Mouse (Mus musculus): ENCODE measurements at regions not wholly inside any gene's neighbourhood (a gene's known extent, or its start where the extent isn't known, plus 50 kb on each side); places are given as distances from the start of the nearest gene placed in this dataset.
A peak's percentile ranks its signal among the peaks of the same experiment; 100 is the strongest.

DNA sequence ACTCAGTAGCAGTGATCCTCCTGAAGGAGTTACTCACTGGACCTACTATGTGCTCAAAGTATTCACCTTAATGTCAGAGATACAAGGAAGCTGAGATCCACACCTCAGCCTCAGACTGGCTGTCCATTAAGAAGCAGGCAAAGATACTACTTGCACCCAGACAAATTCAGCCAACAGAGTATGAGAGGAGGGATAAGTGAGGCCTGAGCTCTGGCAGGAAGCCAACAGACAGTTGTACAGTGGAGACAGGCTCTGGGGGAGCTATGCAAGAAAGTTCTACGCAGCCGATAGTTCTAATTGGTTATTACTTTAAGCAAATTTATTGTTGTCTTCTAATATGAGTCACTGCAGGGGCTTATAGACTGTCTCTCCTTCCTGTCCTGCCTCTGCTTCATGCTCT lies 152.2 kb upstream of the Mgmt start:
- no peak for ATAC-seq (replicated peaks; ENCODE audit: poor library complexity)

DNA sequence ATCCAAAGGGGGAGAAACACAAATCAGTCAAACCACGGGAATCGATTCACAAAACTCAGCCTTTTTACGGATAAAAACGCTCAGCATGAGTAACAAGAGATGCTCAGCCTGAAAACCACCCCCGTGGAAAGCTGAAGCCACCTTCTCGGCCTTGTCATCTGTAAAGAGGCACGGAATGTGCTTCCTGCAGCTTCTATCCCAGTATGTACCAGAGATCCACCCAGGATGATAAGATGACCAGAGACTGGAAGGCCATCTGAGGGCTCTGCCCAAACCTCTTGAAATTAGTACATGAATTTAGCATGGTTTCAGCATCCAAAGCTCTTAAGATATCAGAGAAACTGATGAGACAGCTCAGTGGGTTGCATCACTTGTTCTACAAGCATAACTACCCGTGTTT lies 149.0 kb upstream of the Mgmt start:
- no peak for ATAC-seq (replicated peaks; ENCODE audit: poor library complexity)

- no peak for ATAC-seq (replicated peaks; ENCODE audit: poor library complexity)
Measured at GRCm38 (mm10) chr7:136751477-136751876, 142.9 kb upstream of the Mgmt start.

- no peak for ATAC-seq (replicated peaks; ENCODE audit: poor library complexity)
Measured at GRCm38 (mm10) chr7:136754821-136755220, 139.6 kb upstream of the Mgmt start.

DNA sequence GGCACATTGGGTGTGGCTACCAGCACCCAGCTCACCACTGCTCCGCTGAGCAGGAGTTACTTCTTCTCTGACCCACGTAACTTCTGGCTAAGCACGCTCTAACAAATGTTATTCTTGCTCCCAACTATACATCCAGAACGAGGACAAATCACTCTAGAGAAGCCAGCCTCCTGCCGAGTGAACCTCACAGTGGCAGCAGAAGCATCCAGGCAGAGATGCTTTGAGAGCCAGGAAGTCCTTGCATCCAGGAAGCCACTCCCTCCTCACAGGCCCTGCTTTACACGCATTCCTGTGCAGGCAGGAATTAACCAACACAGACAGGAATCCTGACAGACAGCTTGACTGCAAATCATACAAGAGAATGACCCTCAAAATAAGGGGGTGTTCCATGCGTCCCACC lies 129.4 kb upstream of the Mgmt start:
- no peak for ATAC-seq (replicated peaks; ENCODE audit: poor library complexity)

GRCm38 (mm10) chr7:136767231-136767630 lies 127.2 kb upstream of the Mgmt start:
- no peak for ATAC-seq (replicated peaks; ENCODE audit: poor library complexity)

GRCm38 (mm10) chr7:136780708-136781107 lies 113.7 kb upstream of the Mgmt start:
- ATAC-seq (replicated peaks; ENCODE audit: poor library complexity): no peak

DNA sequence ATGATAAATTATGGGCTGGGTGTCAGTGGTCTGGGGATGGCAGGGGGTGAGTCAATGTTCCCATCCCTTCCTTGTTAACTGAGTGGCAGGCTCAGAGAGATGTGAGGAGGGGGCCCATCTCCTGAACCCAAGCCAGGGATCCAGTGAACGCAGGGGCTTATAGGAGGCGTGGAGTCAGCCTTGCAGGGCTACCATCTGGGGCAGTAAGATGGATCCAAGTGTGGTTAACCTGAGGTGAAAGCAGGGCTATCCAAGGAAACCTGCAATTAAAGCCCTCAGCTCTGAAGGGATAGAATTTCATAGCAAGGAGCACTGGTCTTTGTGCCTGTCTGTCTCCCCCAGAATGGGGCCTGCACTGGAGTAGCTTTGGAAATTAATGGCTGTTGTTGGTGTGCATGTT lies 103.3 kb upstream of the Mgmt start:
- no peak for ATAC-seq (replicated peaks; ENCODE audit: poor library complexity)

DNA sequence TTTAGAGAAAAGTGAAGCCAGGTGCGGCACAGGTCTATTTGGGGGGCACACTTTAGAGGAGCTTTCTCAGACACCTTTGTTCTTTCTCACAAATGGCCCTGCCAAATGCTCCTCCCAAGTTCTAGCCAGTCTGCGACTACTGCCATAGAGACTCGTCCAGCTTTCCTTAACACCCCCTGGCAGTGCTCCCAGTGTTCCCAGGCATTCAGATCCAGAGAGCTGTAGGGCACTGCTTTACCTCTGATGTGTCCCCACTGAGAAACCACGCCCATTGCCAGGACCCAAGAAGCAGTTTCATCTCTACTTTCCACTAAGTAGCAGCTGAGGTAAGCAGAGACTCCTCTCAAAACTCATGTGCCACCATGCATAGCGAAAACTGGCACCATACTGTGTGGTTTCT lies 102.3 kb upstream of the Mgmt start:
- ATAC-seq (replicated peaks; ENCODE audit: poor library complexity): no peak

DNA sequence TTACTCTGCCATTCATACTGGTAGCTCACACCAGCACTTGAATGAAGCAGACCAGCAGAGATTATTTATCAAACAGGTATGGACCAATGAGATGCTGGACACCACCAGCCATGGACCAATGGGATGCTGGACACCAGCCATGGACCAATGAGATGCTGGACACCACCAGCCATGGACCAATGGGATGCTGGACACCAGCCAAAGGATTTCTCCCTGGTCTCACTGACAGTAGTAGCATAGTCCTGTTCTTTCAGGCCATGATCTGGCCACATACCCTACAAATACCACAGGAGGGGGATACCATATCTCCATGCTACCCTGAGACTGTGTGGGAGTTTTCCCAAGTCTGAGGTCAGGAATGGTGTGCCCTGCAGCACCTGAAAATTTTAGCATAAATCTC lies 98.0 kb upstream of the Mgmt start:
- no peak for ATAC-seq (replicated peaks; ENCODE audit: poor library complexity)

GRCm38 (mm10) chr7:136797780-136798435 lies 96.5 kb upstream of the Mgmt start:
- ATAC-seq (replicated peaks; ENCODE audit: poor library complexity): no peak

DNA sequence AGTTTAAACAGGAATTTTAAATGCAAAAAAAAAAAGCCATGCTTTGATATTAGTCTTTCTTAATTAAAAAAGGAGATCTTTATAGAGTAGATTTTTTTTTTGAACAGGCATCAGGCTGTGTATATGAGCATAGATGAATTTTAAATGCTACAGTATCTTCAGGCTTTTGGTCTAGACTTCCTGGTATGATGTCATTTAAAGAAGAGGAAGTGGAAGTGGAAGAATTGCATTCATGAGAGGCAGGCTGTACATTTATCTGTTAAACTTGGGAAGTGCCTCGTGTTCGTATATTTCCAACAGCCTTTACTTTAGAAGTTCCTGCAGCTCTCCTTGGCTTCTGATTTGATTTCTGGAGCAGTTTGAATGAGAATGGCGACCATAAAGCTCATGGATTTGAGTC lies 95.8 kb upstream of the Mgmt start:
- peak; percentile 55; the same call in 1 of the 2 replicates for ATAC-seq (replicated peaks; ENCODE audit: poor library complexity)

DNA sequence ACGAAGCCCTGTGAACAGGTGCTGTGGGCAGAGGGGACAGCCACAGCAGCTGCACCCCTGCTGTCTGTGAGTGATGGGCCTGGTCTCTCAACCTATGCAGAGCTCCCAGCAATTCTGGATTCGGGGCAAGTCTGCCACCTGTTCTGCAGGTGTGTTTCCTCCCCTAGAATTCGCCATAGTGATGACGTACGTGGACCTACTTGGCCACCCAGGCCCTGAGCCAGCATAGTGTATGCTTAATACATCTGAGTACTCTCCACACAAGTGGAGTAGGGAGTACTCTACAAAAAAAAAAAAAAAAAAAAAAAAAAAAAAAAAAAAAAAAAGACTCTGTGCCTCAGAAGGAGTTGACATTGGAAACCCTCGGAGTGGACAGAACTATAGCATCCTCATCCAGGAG lies 87.3 kb upstream of the Mgmt start:
- no peak for ATAC-seq (replicated peaks; ENCODE audit: poor library complexity)

GRCm38 (mm10) chr7:136807968-136808367 lies 86.4 kb upstream of the Mgmt start:
- ATAC-seq (replicated peaks; ENCODE audit: poor library complexity): no peak

- no peak for ATAC-seq (replicated peaks; ENCODE audit: poor library complexity)
Measured at GRCm38 (mm10) chr7:136809576-136809975, 84.8 kb upstream of the Mgmt start.

- no peak for ATAC-seq (replicated peaks; ENCODE audit: poor library complexity)
Measured at GRCm38 (mm10) chr7:136813691-136814325, 80.6 kb upstream of the Mgmt start.

- no peak for ATAC-seq (replicated peaks; ENCODE audit: poor library complexity)
Measured at GRCm38 (mm10) chr7:136814751-136815150, 79.7 kb upstream of the Mgmt start.

DNA sequence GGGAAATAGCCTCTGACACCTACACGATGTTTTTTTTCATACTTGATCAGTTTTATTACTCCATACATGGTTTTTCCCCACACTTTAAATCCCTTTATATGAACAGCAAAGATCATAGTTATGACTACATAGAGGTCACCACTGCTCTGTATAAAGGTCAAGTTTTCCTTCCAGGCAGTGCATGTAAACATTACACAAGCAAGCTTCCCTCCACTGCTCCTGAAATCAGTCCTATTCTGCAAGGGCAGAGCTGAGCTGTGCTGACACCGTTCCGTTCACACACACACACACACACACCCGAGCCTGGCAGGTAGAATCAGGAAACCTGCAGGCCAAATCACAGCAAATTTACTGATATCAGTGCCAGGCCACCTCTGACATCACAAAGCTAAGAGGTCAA lies 74.1 kb upstream of the Mgmt start:
- ATAC-seq (replicated peaks; ENCODE audit: poor library complexity): no peak

DNA sequence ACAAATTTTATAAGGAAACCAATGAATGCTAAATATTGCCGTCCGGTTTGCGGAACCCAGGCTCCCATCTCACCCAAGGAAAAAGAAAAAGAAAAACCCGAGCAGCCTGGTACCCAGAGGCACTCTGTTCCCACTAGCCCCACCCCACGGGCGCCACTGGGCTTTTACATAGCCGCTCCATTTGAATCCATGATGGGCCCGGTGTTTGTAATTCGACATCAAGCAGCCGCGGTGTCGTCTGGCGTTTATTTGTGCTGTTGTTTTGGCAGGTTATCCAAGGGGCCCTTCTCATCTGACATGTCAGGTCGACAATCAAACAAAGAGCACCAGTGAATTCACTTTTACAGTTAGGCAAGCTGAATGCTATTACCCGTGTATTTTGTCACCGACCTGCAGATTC lies 68.8 kb upstream of the Mgmt start:
- no peak for ATAC-seq (replicated peaks; ENCODE audit: poor library complexity)

- no peak for ATAC-seq (replicated peaks; ENCODE audit: poor library complexity)
Measured at GRCm38 (mm10) chr7:136829621-136830313, 64.6 kb upstream of the Mgmt start.

DNA sequence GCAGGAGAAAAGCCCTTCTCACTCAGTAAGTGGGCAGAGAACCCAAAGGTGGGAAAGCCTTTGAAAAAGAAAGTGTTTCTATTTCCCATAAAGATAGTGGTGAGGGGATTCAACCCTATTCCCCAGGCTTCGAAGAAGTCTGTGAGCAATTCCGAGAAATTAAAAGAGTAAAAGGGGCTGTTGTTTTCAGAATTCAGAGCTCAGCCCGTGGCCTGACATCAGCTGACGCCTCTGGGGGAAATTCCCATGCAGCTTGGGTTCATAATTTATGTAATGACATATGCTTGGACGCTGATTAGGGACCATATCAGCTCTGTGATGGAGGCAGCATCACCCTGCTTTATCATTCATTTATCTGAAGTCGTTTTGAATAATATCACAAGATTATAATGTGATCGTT lies 62.0 kb upstream of the Mgmt start:
- ATAC-seq (replicated peaks; ENCODE audit: poor library complexity): no peak

GRCm38 (mm10) chr7:136838971-136839370 lies 55.4 kb upstream of the Mgmt start:
- no peak for ATAC-seq (replicated peaks; ENCODE audit: poor library complexity)
